Mouse (Mus musculus) bone marrow, adult 2 months (tissue): Measurements from ENCODE around the gene Dapl1.

Experiments used
- CTCF ChIP-seq: fragments of 200-500 bp; IDR thresholded peaks from 2 replicates; pipeline ENCODE4 v1.5.1; 2011; ENCODE audit warnings: low read length, control low read depth; ENCODE audit not compliant: control insufficient read depth, insufficient read depth
- POLR2A ChIP-seq: fragments of 200-500 bp; IDR thresholded peaks from 2 replicates; pipeline ENCODE4 v1.6.1; 2011; ENCODE audit warnings: low read depth, mild to moderate bottlenecking, control low read depth, low read length, borderline replicate concordance; ENCODE audit not compliant: control insufficient read depth

- no peak for TF ChIP-seq CTCF
- TF ChIP-seq POLR2A, result no peak
These were observed 9.1 kb downstream of the Dapl1 start for GRCm38 (mm10) chr2:59493445-59494085.
